Mouse (Mus musculus): ENCODE results near the gene Mcf2. TPM values are rescaled to one million over a fixed set of nuclear protein-coding genes. Genes with fewer than 3 reads are reported as not detected.

The Mcf2 gene
- 0.50 and 0.74 TPM in 2 replicates for polyA plus RNA-seq (2015; fragmentation: Nextera tagmentation; extraction: Ambion mirVana)

GRCm38 (mm10) chrX:60178744-60179458 lies at the start of gene Mcf2:
TSS of gene Mcf2 (minus strand) at chrX:60179089.

Other genes starting within 250 kb of the Mcf2 start
- 0.48 and 0.58 TPM in 2 replicates for gene F9, start 179.6 kb downstream of the Mcf2 start, polyA plus RNA-seq (2015; fragmentation: Nextera tagmentation; extraction: Ambion mirVana)

Data from adrenal gland, postnatal 0 days (tissue).